Comparison of ENCODE assay signal across 30 mouse cellular contexts in the genomic region with DNA sequence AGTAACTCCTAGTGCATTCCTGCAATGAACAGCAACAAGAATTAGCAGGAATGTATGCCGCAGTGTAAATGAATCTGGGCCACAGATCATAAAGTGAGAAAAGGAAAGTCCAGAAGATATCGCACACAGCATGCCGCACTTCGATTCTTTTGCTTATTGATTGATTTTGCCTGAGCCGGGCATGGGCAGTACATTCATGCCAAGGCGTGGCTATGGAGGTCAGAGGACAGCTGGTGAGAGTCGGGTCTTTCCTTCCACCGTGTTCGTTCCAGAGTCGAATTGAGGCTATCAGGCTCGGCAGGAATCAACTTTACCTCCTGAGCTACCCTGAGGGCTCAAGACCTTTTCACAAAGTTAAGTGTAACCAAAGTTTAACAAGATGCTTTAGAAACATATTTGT.
"Had no signal": no experiment of that assay in that cellular context is flagged by ENCODE, and none has a peak within 500 bp of the region (broad histone marks: within the 10 kb centered on the region; RNA-seq: fewer than 3 reads in every experiment).

No protein-coding gene starts in this region.

- H3K27me3 ChIP-seq: limb, embryonic 12.5 days; liver, embryonic 12.5 days; liver, embryonic 13.5 days; liver, embryonic 15.5 days; lung, embryonic 15.5 days; megakaryocyte, embryonic 14.5 days; midbrain, embryonic 15.5 days had no signal

- H3K4me1 ChIP-seq: liver, embryonic 13.5 days; liver, embryonic 15.5 days had no signal

- H3K9me3 ChIP-seq: limb, embryonic 12.5 days; limb, embryonic 13.5 days; limb, embryonic 15.5 days; liver, embryonic 12.5 days; liver, embryonic 13.5 days; liver, embryonic 15.5 days; lung, embryonic 15.5 days; megakaryocyte, embryonic 14.5 days; midbrain, embryonic 10.5 days; midbrain, embryonic 12.5 days; midbrain, embryonic 13.5 days; midbrain, embryonic 15.5 days had no signal

- H3K9ac ChIP-seq: limb, embryonic 12.5 days; limb, embryonic 13.5 days; limb, embryonic 15.5 days; liver, embryonic 12.5 days; liver, embryonic 13.5 days; liver, embryonic 14.5 days; liver, embryonic 15.5 days; liver, postnatal 0 days; lung, embryonic 14.5 days; lung, embryonic 15.5 days; midbrain, embryonic 12.5 days; midbrain, embryonic 13.5 days; midbrain, embryonic 15.5 days had no signal

- H3K4me3 ChIP-seq: left cerebral cortex, adult 2 months; limb, embryonic 12.5 days; limb, embryonic 13.5 days; limb, embryonic 15.5 days; liver, embryonic 12.5 days; liver, embryonic 13.5 days; liver, embryonic 15.5 days; lung, embryonic 15.5 days; megakaryocyte, embryonic 14.5 days; midbrain, embryonic 10.5 days; midbrain, embryonic 12.5 days; midbrain, embryonic 13.5 days; midbrain, embryonic 15.5 days; myocyte had no signal

- DNase-seq: left cerebral cortex, postnatal 4 days; liver; liver, embryonic 13.5 days; liver, postnatal 0 days; lung, adult 18-20 months; lung, adult 2 months; lung, embryonic 14.5 days; lung, postnatal 10 days; lung, postnatal 14 days; lung, postnatal 36 days; lung, postnatal 4 days; midbrain, embryonic 14.5 days had no signal

- H3K27ac ChIP-seq: left cerebral cortex, adult 2 months; limb, embryonic 12.5 days; limb, embryonic 13.5 days; limb, embryonic 15.5 days; liver, embryonic 12.5 days; liver, embryonic 13.5 days; liver, embryonic 14.5 days; liver, embryonic 15.5 days; lung, embryonic 15.5 days; macrophage; midbrain, embryonic 10.5 days; midbrain, embryonic 12.5 days; midbrain, embryonic 13.5 days; midbrain, embryonic 15.5 days had no signal

- H3K36me3 ChIP-seq: limb, embryonic 12.5 days; limb, embryonic 13.5 days; limb, embryonic 15.5 days; liver, embryonic 12.5 days; liver, embryonic 13.5 days; liver, embryonic 15.5 days; lung, embryonic 15.5 days; midbrain, embryonic 10.5 days; midbrain, embryonic 12.5 days; midbrain, embryonic 13.5 days; midbrain, embryonic 15.5 days had no signal

- ATAC-seq: liver, embryonic 12.5 days; liver, postnatal 0 days; lung, postnatal 0 days; midbrain, embryonic 13.5 days; midbrain, embryonic 15.5 days; midbrain, embryonic 16.5 days had no signal

- H3K4me2 ChIP-seq: limb, embryonic 12.5 days; limb, embryonic 13.5 days; limb, embryonic 15.5 days; liver, embryonic 12.5 days; liver, embryonic 13.5 days; liver, embryonic 15.5 days; lung, embryonic 14.5 days; lung, embryonic 15.5 days; midbrain, embryonic 11.5 days; midbrain, embryonic 12.5 days; midbrain, embryonic 13.5 days; midbrain, embryonic 15.5 days had no signal
